Mouse (Mus musculus): Measurements from ENCODE around the gene Pmvk.
A peak's percentile ranks its signal among the peaks of the same experiment; 100 is the strongest.

The Pmvk gene

DNA sequence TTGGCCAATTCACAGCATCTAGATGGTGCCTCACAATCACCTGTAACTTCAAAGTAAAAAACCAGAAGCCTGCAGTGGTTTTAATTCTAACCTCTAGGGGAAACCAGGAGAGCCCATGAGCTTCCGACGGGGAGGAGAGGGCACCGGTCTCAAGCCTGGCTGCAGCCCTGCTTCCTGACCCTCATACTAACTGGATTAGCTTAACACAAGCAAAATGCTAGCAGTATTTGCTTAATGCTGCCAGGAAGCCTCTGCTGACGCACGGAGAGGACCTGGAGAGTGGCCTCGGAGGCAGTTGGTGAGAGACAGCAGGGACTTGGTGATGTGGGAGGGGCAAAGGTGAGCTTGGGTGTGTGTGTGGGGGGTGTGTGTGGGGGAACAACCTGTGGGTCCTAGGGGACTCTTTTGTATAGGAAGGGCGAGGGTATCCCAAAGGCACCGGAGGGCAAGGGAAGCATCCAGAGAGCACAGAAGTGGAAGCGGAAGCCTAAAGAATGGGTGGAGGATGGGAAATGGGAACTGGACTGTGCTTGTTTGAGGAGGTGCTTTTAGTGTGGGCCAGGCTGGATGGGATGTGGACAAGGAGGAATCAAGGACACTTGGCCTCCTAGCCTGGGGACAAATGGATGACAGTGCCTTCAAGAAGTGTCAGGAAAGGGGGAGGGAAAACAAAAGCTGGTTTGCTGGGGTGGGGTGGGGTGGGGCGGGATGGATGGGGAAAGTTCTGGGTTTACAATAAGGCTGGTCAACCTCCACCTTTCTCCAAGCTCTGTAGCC, at the start of gene Pmvk:
Gene Pmvk (plus strand): TSS at position 141 of the 777 bp plus-strand sequence.
- no peak for DNase-seq (ENCODE audit: extremely low spot score, low read depth, low spot score)

DNA sequence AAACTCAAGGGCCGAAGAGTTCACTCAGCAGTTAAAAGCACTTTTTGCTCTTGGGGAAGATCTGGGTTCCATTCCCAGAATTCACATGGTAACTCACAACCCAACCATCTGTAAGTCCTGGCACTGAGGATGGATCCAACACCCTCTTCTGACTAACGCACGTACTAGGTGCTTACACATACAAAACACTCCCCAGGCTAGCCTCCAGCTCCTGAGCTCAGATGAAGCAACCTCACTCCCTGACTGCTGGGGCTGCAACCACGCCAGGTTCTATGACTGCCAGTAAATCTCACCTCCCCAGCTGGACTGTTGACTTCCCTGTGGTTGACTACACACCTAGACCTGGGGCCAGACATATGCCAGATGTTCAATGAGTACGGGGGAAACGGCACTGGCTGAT, 47.5 kb upstream of the Pmvk start:
- no peak for DNase-seq (ENCODE audit: extremely low spot score, low read depth, low spot score)

DNA sequence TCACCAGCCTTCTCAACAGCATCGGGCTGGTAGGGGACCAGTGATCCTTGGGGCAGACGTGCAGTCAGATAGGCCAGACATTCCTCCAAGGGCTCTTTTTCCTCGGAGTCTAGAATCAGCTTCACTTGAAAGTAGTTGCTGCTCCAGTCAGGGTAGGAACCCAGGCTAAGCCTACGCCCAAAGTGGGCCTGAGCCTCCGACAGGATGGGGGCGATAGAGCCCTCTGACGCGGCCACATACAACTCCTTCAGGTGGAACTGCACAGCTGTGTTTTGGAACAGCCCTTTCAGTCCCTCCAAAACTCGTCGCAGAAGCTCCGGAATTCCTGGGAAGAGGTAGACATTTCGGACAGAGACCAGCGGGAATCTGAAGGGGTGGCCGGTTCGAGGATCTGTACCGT, 45.9 kb upstream of the Pmvk start:
- DNase-seq (ENCODE audit: extremely low spot score, low read depth, low spot score), result no peak

DNA sequence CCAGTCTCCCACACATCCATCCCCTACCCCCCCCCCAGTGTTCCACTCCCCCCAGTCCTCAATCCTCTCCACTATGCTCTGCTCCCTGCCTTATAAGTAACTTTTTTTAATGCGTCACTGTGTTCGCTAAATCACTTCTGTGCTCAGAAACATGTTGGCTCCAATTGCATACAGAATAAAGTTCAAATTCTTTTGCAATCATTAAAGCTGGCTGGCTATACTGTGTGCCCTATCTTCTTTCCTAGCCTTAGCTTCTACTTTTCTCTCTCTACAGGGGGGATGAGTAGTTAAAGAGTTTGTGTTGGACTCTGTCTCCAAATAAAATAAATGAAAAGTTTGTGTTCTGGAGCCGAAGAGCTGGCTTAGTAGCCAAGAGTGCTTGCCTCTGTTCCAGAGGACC, 44.6 kb upstream of the Pmvk start:
- DNase-seq (ENCODE audit: extremely low spot score, low read depth, low spot score), result no peak

DNA sequence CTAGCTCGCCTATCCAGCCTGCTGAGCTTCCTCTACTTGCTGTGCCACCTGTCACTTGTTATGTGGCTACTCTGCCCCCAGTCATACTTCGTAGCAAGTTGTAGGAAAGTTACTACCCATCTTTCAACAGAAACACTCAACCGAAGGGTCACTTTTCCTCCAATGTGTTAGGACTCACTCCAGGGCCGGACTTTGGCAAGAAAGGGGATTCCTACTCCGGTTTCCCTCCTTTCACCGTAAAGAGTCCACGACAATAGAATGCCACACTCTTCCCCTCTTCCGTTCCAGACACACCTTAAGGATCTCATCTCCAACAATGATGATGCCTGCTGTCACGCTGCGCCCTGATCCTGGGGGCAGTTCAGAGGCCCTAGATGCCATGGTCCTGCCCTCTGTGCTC, 43.5 kb upstream of the Pmvk start:
- no peak for DNase-seq (ENCODE audit: extremely low spot score, low read depth, low spot score)

DNA sequence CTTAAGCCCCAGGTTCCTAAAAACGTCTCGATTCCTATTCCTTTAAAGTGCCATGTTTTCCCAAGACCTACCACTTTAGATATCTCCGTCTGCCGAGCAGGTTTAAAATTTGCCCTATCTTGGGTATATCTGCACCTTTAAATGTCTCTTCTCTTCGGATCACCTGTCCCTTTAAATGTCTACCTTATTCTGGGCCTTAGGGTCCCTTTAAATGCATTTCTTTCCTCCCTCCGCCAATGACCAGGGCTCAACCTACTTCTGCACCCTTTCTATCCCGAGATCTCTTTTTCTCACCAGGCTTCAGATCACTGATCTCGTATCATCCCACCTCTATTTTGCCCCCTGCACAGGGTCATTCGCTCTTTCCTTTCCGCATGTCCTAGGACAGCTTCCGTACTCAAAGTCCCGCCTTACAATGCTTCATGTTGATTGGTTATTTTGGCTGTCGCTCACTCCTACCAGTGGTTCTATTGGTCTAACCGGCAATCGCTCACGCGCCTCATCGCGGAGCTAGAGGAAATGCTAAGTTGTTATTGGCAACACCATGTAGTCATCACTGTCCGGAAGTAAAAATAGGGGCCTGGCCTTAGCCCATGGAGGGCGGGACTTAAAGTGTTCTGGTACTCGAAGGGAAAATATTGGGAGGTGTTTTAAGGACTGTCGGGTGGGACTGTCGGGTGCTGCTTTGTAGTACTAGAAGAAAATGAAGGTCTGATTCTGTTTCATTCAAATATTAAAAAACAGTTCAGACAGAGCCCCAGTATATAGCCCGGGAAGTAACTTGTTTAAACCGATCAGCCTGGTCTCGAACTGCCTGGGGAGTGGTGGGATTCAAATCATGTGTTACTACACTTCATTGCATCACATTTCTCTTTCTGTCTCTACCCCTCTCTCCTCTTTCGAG, 42.6 kb upstream of the Pmvk start, which contains the start of gene Flad1:
Gene Flad1 (minus strand): TSS at position 381 of the 904 bp plus-strand sequence.
- peak; percentile 100 for DNase-seq (ENCODE audit: extremely low spot score, low read depth, low spot score)

DNA sequence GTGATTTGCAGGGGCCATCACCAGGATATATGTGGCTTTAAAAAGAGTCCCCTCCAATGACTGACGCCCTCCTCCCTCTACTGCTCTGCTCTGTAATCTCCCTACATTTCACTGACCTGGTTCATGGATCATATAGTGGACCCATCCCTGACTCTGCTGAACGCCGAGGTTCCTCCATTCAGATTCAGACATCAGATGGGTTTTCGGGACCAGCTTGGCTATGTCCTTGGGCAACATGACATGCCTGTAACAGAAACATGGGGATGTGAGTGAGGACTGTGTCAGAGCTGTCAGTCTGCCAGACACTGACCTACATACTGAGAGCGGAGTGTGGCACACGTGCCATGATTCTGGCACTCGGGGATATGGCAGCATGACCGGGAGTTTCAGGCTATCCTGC, 38.2 kb upstream of the Pmvk start:
- no peak for DNase-seq (ENCODE audit: extremely low spot score, low read depth, low spot score)

DNA sequence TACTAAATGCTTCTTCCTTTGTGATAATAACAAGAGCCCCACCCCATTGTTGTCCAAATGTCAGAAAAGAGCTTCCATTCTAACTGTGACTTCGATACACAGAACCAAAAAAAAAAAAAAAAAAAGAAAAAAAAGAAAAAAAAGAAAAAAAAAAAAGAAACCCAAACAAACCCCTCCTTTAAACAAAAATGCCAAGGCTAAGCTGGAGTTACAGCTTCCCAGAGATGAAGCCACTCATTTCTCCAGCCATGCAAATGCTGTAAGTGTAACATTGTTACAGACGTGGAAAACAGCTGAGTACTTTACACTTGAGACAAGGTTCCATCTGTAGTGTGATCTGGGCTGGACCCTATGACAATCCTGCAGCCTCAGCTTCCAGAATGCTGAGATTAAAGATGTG, 37.2 kb upstream of the Pmvk start:
- no peak for DNase-seq (ENCODE audit: extremely low spot score, low read depth, low spot score)

DNA sequence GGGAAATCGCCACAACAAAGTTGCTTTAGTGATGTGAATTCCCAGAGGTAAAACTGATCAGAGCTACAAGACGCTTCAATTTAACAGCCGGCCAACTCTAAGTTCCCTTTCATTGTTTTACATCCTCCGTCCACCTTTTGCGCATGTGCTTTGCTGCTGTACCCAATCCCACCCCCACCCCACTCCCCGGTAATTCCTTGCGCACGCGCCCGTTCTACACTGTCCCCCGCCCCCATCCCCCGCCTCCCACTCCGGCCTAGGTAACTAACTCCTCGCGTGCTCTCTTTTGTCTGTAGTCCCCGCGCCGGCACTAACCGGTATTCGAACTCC, 36.5 kb upstream of the Pmvk start:
- DNase-seq (ENCODE audit: extremely low spot score, low read depth, low spot score), result no peak

DNA sequence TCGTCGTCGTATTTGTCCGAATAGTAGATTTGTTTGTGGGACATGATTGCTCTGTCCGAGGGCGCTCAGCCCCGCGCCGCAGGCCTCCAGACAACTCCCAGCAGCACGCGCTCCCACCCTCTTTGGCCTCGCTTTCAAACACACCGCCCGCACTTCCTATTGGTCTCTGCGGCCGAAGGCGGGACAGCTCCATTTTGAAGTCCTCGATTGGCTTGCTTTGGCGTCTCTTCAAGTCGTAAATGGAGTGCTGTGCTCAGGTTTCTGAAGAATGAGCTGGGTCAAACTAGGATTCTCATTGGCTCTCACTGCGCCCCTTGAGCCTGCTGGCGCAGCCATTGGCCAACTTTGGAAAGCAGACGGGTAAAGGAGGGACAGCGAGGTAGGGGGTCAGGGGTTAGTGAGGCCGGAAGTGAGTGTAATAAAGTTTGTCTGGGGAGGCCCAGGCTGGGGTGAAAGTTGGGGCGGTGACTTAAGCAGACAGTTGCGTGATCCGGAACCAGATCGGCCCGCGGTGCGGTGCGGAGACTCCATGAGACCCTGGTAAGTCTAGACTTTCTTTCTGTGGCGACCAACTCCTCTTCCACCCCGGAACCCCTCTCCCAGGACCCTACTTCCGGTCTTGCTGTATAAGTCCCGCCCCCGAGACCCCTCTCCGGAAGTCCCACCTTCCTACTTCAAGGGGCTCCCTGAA, 36.0 kb upstream of the Pmvk start, which contains the start of the genes Cks1b and Shc1:
Gene Cks1b (minus strand): TSS at position 214 of the 691 bp plus-strand sequence.
Gene Shc1 (plus strand): TSS at position 274 of the 691 bp plus-strand sequence.
- peak; percentile 98 for DNase-seq (ENCODE audit: extremely low spot score, low read depth, low spot score)

DNA sequence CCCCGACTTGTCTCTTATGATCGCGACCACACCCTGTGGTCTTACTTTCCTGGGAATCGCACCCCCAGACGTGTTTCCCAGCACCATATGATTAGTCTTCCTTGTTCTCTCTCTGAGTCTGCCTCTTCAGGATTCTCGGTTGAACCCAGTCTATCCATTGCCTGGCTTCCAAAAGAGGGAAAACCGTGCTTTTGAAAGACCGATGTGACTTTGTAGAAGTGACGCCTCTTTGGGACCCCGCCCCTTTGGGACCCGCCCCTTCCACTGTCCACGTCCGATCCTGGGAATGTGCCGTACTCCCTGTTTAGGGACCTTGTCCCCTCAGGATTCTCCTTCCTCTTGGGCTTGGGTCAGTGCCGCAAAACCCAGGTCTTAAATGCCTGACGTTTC, 35.5 kb upstream of the Pmvk start:
- no peak for DNase-seq (ENCODE audit: extremely low spot score, low read depth, low spot score)

DNA sequence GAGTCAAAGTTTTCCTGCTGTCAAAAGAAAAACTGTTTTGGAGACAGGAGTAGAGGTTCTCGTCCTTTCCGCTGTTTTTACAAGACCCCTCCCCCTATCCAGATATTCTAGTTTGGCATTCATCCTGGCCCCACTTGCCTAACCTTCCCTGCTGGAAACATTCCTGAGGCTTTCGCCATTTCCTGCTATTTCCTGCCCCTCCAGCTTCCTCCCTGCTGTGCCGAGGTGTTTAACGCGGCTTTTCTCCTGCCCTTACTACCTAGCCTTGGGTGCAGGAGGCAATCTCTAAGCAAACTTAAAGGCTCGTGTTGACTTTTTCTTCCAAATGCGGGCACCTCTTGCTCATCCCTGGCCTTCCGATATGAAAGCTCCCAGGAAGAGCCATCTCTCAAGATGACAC, 34.8 kb upstream of the Pmvk start:
- no peak for DNase-seq (ENCODE audit: extremely low spot score, low read depth, low spot score)

DNA sequence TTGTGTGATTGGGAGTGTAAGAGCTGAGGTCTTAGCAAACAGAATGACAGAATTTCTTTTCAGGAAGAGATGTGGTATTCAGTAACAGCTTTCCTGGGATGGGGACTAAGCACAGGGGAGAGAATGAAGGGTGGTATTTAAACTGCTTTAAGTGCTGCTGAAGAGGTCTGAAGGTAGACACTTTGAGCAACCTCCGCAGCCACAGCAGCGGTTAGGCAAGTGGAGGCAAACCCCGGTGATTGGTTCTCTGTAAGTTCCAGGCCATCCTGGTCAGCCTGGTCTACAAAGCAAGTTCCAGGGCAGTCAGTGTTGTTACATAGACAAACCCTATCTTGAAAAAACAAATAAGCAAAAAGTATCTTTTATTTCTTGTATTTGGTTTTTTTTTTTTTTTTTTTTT, 34.4 kb upstream of the Pmvk start:
- no peak for DNase-seq (ENCODE audit: extremely low spot score, low read depth, low spot score)

DNA sequence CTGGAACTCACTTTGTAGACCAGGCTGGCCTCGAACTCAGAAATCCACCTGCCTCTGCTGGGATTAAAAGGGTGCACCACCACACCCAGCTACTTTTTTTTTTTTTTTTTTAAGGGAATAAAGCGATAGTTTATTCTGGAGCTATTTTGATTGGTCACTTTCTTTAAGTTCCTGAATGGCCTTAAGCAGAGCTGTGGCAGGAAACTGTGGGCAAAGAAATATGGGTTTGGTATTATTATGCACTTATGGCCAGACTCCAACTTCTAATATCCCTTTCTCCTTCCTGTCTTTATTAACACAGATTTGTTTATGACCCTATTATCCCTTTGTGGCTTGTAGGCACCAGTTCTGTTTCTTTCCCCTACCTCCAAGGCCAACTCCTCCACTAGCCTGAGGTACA, 33.9 kb upstream of the Pmvk start:
- DNase-seq (ENCODE audit: extremely low spot score, low read depth, low spot score), result no peak

DNA sequence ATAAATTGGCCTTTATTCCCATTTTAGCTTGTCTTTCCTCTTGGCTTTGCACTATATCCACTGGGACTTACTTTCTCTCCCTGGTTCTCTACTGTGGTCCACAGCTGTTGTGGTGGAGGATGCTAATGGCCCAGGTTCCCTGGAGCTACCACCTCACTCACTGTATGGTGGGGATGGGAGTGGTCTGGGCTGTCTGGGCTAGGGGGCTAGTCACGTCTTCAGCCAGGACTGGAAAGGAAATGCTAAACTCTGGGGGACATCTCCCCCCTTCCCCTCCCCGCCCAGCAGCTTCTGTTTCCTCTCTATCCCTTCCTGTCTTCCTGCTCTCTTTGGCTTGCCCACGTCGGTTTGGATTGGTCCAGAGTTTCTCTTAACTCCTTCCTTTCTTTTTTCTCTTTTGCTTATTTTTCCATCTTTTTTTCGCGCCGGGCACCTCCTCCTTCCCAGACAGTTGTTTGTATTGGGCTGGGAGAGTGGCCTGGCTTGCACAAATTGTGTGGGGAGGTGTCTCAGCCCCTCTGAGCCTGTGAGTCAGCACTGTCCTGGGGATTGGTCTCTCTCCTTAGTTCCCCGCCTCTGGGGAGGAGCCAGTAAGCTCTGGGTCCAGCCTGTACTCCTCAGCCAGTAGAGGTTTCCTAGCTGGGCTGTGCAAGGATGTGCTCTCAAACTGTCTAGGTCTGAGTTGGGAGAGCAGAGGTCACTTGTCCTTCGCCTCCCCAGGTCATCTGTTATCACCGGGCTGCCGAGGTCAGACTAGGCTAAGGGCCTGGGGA, 33.2 kb upstream of the Pmvk start:
- DNase-seq (ENCODE audit: extremely low spot score, low read depth, low spot score), result no peak

DNA sequence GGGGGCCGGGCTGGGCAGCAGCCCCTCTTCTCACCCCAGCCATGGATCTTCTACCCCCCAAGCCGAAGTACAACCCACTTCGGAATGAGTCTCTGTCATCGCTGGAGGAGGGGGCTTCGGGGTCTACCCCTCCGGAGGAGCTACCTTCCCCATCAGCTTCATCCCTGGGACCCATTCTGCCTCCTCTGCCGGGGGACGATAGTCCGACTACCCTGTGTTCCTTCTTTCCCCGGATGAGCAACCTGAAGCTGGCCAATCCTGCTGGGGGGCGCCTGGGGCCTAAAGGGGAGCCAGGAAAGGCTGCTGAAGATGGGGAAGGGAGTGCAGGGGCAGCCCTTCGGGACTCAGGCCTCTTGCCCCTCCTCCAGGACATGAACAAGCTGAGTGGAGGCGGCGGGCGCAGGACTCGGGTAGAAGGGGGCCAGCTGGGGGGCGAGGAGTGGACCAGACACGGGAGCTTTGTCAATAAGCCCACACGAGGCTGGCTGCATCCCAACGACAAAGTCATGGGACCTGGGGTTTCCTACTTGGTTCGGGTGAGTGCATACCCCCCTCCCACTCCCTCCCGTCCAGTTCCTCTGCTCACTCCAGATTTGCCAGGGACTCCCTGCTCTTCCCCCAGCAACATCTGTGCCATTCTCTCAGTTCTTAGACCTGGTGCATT, 32.4 kb upstream of the Pmvk start:
- no peak for DNase-seq (ENCODE audit: extremely low spot score, low read depth, low spot score)

DNA sequence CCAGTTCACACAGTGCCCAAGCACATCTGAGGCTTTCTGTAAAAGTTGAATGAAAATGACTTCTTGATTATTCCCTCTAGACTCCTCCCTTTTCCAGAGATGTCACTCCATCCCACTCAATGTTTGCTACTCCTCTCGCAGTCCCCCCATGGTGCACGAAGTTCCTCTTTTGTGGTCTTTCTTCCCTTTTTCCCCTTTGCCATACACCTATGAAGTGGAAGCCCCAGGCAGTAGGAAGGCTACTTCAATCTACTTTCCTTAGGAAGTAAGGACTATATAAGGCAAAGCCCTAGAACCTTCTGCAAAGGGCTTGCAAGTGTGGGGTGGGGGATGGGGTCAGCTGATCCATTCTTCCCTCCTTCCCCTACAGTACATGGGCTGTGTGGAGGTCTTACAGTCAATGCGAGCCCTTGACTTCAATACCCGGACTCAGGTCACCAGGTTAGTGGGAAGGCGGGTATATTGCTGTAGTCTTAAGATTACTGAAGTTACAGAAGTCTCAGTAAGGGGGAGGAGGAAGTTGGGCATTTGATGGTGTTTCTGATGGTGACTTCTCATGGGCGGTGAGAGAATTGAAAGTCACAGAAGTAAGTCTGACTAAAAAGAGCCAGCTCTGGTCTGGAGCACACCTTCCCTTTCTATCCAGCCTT, 31.7 kb upstream of the Pmvk start:
- DNase-seq (ENCODE audit: extremely low spot score, low read depth, low spot score), result no peak

DNA sequence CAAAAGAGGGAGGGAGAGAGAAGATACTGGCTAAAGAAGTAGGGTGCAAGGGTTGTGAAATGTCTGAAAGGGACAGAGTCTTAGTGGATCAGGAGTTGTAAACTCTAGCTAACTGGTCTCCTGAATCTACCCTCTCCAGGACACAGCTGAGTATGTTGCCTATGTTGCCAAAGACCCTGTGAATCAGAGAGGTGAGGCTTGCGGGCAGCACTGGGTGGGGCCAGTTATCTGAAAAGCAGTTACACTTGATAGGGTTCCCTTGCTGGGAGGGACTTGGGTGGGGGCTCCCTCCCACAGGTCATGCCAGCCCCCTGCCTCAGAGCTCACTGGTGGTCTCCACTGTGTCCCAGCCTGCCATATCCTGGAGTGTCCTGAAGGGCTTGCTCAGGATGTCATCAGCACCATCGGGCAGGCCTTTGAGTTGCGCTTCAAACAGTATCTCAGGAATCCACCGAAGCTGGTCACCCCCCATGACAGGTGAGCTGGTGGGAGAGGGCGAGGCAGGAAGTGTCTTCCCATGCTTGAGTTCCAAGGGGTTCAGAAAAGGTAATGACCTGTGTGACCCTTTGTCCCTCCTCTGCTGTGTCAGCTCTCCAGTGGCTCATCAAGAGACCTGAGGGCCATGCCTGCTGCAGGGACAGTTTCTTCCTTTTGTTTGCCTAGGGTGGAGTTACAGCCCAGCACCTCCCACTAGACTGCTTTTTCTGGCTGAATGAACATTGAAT, 29.8 kb upstream of the Pmvk start:
- no peak for DNase-seq (ENCODE audit: extremely low spot score, low read depth, low spot score)

DNA sequence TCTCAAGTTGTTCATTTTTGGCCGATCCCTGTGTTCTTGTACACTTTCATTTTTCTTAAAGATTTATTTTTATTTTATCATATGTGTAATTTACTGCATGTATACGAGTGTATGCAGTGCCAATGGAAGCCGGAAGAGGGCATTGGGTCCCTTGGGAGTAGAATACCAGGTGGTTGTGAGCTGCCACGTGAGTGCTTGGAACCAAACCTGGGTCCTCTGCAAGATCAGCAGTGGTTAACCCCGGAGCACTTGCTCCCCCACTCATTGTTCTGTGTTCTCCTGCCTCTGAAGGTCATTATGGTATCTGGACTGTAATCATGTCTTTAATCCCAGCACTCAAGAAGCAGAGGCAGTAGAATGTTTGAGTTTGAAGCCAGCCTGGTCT, 29.2 kb upstream of the Pmvk start:
- no peak for DNase-seq (ENCODE audit: extremely low spot score, low read depth, low spot score)

Measured in hindlimb bud, embryonic 11.5 days (tissue).